Mouse (Mus musculus) erythroid progenitor cell, adult 5-6 weeks (primary cell): Measurements from ENCODE around the gene Gm49355. TPM values are rescaled to one million over a fixed set of nuclear protein-coding genes. Genes with fewer than 3 reads are reported as not detected.

ENCODE experiments used
- ATAC-seq: replicated peaks from 2 replicates; pipeline ENCODE4 v1.8.0; 2016; ENCODE audit warnings: moderate number of reproducible peaks, mild to moderate bottlenecking, moderate TSS enrichment, inconsistent platforms; ENCODE audit not compliant: poor library complexity, low FRiP score, severe bottlenecking
- total RNA-seq, 2 experiments: library from RNA; stranded (forward) in 1 of 2; stranded (reverse) in 1 of 2; fragments of 150-400 nt in 1 of 2; fragments of 186-747, 209-891 nt in 1 of 2; gene quantifications; 2 replicates each; pipeline versions ENCODE4 v1.2.3 to v1.2.4; 2015 to 2017; ENCODE audit warnings: low replicate concordance in 2 of 2

The Gm49355 gene
- total RNA-seq, 2 experiments from 2014 or later = not detected

- no peak for ATAC-seq
Measured at GRCm38 (mm10) chr14:12341789-12342457, 58.1 kb downstream of the Gm49355 start.

- no peak for ATAC-seq
Measured at GRCm38 (mm10) chr14:12342458-12343131, 58.8 kb downstream of the Gm49355 start.

DNA sequence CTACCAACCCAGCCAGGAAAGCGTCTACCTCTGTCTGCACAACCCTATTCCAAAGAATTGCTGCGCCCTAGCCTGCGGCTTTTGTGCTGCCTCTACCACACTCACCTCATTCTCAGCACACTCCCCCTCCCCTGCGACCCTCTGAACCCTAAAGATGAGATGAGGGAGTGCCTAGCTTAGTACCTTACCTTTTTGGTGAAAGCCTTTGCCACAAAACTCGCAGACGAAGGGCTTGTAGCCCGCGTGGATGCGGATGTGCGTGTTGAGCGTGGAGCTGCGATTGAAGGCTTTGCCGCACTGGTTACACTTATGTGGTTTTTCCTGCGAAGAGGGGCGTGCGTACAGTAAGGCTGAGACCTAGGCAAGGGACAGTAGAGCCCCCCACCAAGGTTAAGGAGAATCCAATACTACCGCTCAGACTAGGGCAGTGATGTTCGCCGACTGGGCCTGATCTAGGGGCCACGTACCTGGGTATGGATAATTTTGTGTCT lies 59.7 kb downstream of the Gm49355 start:
- ATAC-seq = no peak

DNA sequence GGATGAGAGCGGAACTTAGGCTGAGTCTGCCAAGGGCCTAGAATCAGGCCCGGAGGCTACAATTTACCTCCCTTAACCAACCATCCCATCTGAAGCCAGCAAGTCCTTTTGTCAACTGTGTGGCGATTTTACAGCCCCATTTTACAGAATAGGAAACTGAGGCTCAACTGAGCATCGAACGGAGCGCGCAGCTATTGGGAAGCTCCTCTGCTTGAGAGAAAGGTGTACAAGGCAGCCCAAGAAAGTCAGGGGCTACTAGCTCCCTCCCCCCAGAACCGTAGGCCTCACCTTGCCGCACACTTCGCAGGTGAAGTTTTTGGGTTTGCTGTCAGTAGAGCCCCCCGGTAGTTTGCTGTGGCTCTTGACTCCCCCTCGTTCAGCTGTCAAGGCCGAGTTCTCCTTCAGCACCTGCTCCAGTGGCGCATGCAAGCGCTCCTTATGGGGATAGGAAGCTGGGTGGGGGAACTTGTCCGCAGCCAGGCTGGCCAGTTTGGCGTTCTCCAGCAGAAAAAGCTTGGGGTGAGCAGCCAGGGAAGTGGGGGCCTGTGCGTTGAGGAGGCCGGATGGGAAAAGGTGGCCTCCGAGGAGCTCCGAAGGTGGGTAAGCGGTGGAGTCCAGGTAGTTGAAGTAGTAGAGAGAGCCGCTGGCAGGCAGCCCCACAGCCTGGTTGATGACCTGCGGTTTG lies 60.4 kb downstream of the Gm49355 start:
- ATAC-seq = no peak

DNA sequence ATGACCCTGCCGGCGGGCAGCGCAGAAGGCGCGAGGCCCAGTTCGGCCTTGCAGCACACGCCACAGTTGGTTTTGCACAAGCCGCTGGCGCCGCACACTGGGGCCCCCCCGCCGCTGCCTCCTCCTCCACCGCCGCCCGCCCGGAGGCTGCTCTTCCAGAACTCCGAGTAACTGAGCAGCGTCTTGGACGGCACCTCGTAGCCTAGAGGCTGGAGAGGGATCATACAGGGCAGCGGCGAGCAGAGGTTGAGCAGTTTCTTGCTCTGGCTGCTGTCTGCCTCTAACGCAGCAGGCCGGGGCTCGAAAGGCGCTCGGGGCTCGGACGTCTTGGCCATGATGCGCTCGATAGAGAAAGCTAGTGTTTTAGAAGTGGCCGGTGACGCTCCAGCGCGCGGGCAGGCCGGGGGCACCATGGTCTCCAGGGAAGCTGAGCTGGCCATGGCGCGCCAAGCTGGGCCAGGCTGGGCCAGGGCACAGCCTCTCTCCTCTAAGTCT lies 61.0 kb downstream of the Gm49355 start:
- ATAC-seq = no peak

DNA sequence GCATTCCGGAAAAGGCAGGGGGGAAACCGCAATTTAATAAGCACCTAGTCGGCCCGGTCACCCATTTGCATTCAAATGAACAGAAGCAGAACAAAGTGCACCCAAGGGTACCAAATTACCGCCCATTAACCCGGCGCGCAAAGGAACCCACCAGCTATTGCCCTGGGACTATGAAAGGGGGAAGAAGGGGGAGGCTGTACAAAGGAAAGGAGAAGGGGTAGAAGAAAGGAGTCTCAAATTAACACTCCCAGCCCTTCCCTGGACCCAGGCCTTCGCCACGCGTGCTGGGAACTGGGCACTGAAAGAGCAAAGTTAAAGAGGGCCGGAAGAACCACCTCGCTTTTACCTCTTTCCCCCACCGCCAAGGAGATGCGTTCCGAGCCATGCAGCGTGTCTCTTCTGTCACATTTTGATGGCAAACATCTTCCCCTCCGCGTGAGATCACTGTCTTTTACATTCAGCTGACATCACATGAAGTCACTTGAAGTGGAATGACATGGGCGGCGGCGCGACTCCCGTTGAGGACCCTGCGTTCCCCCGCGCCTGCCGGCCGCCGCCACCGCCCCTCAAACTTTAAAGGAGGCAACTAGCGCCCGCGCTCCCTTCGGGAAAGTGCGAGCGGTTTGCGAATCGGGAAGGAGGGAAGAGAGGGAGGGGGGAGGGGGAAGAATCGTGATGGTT lies 61.6 kb downstream of the Gm49355 start:
- no peak for ATAC-seq

DNA sequence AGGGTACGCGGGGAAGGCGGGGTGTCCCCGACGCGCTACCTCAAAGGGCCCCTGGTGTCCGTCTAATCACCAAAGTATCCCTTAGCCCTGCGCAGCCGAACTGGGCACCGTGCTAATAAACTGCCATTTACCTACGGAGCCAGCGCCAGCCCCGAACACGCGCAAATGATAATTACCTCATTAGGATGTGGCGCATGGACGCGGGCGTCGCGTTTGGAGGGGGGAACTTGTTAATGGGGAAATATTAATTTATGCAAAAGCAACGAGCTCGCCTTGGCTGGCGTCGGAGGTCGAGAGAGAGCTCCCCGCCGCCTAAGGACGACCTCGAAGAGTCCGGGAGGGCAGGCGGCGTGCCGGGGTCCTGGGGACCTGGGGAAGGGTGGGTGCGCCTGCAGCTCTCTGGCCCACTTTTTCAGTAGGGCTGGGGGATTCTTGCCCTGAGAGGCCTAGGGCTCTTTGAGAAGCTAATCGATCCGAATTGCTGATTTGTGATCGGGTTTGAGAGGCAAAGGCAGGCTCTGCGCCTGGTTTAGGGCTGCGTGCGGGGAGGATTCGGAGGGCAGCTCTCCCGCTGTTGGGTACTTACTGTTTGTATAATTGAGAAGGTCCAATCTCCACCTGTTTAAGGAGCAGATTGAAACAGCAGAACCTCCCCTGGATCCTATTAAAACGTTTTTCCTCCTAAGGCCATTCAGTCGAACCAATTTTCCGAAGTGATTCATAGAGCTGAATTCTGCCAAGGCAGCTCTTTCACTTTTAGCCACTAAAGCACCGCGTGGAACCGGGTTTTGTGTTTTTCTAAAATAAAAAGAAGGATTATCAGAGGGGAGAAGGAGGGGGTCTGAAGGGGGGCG lies 62.5 kb downstream of the Gm49355 start:
- ATAC-seq = no peak

GRCm38 (mm10) chr14:12346865-12347600 lies 63.3 kb downstream of the Gm49355 start:
- ATAC-seq = no peak

DNA sequence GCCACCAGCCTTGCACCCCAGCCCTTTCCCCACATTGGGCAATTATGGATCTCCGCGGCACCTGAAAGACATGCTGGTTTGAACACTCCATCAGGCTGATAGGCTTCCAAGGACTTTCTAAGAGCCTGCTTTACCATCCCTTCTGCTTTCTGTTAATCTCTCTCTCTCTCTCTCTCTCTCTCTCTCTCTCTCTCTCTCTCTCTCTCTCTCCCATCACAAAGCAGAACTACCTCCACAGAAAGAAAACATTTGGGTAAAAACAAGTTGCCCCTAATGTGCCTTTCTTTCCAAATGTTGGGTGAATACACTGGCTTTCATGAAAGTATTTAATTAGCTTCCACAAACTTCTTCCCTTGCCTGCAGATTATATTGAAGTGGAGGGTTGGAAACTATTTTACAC lies 64.3 kb downstream of the Gm49355 start, which contains the start of gene Fezf2:
Gene Fezf2 (minus strand): TSS at position 101 of the 400 bp plus-strand sequence.
- ATAC-seq = no peak

DNA sequence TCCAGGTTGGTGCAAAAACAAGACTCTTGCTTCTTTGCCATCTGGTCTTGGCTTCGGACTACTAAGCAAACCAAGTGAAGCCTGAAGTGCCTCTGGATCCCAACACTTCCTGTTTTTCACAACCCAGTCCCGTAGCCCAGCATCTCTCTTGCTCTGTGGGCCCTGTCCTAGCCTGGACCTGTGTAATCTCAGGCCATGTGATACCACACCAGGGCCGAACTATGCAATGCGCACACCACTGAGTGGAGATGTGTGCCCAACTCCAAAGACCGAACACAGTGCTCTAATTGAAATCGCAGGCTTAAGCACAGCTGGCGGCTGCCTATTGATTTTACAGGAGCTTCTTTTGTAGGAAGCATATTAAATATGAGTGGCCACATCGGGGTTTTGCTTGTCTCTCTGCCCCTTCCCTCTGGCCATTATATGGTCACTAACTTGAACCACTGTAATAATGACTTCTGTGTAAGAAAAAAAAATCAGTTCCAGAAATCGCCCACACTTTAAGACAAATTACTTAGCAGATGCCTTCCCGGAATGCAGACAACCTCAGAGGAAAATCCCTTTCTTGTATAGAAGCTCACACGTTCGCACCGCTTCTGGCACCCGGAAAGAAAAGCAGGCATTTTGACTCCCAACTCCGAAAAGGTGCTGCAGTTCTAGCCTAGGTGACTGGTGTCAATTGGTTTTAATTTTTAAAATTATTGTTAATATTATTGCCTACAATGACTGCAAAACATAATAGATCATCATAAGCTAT lies 65.7 kb downstream of the Gm49355 start:
- ATAC-seq = no peak

- no peak for ATAC-seq
Measured at GRCm38 (mm10) chr14:12350271-12350916, 66.6 kb downstream of the Gm49355 start.

Other genes with a start within 250 kb of the Gm49355 start
- gene 3830406C13Rik, start 197 bp downstream of the Gm49355 start, total RNA-seq (2015; ENCODE audit: low replicate concordance) = 1.7 and 10.8 TPM in 2 replicates
- 4.5 and 12.2 TPM in 2 replicates for gene 3830406C13Rik, start 197 bp downstream of the Gm49355 start, total RNA-seq (2017; ENCODE audit: low replicate concordance)
- gene Fezf2, start 64.2 kb downstream of the Gm49355 start, total RNA-seq (2015; ENCODE audit: low replicate concordance) = not detected in 2 replicates
- not detected in 2 replicates for gene Fezf2, start 64.2 kb downstream of the Gm49355 start, total RNA-seq (2017; ENCODE audit: low replicate concordance)